Mouse (Mus musculus): ENCODE data around the gene Tapbp. TPM values are rescaled to one million over a fixed set of nuclear protein-coding genes. Genes with fewer than 3 reads are reported as not detected.

Tapbp gene
- polyA plus RNA-seq, 1 experiment from 2014 or later: 22.0 TPM

GRCm38 (mm10) chr17:33931159-33931866 is 15.6 kb downstream of the Tapbp start:
- Histone ChIP-seq H3K9me3 (replicated peaks; ENCODE audit: control insufficient read depth, low read length) (no peaks in the 10 kb centered on the region), H3K4me2 (peak overlapping the region; percentile 98), H3K9ac (ENCODE audit: low read depth, low read length) (peak overlapping the region; percentile 91), H3K36me3 (ENCODE audit: control insufficient read depth, insufficient read depth, low read length) (peaks cover 20% of the 10 kb centered on the region), H3K27me3 (ENCODE audit: control insufficient read depth, insufficient read depth, low read length) (no peaks in the 10 kb centered on the region), H3K4me3 (ENCODE audit: low read depth, low read length) (peak overlapping the region; percentile 94), H3K4me1 (ENCODE audit: control insufficient read depth, insufficient read depth, low read length) (peaks cover 15% of the 10 kb centered on the region), H3K27ac (ENCODE audit: low read depth, low read length) (no peak overlapping the region)
- 36% methylated on average over 18 of the region's 18 CpGs for WGBS (ENCODE audit: insufficient replicate concordance)
- ATAC-seq (replicated peaks; ENCODE audit: insufficient number of reproducible peaks, low FRiP score, low TSS enrichment): no peak

DNA sequence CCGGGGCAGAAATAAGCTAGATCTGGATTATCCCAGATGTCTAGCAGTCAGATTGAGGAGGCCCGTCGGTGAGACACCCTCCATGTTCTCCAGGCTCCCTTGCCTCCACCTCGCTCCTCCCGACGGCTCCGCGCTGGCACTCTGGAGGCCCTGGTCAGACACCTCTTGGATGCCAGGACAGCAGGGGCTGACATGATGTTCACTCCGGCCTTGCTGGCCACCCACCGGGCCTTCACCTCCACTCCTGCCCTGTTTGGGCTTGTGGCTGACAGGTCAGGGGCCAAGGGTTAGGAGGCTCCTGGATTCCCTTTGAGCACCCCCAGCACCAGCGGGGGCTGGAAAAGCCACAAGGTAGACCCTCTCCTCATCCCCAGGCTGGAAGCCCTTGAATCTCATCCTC is 16.2 kb downstream of the Tapbp start:
- WGBS (ENCODE audit: insufficient replicate concordance): 87% methylated on average over 11 of the region's 11 CpGs
- H3K4me3 ChIP-seq (ENCODE audit: low read depth, low read length): no peak overlapping the region
- H3K27ac ChIP-seq (ENCODE audit: low read depth, low read length): no peak overlapping the region
- H3K27me3 ChIP-seq (ENCODE audit: control insufficient read depth, insufficient read depth, low read length): no peaks in the 10 kb centered on the region
- H3K36me3 ChIP-seq (ENCODE audit: control insufficient read depth, insufficient read depth, low read length): peaks cover 21% of the 10 kb centered on the region
- no peak for ATAC-seq (replicated peaks; ENCODE audit: insufficient number of reproducible peaks, low FRiP score, low TSS enrichment)
- no peaks in the 10 kb centered on the region for H3K9me3 ChIP-seq (replicated peaks; ENCODE audit: control insufficient read depth, low read length)
- H3K4me1 ChIP-seq (ENCODE audit: control insufficient read depth, insufficient read depth, low read length): peaks cover 15% of the 10 kb centered on the region
- H3K9ac ChIP-seq (ENCODE audit: low read depth, low read length): no peak overlapping the region; the same call in 1 of the 2 replicates
- H3K4me2 ChIP-seq: no peak overlapping the region

- WGBS (ENCODE audit: insufficient replicate concordance): 88% methylated on average over 14 of the region's 14 CpGs
- H3K36me3 ChIP-seq (ENCODE audit: control insufficient read depth, insufficient read depth, low read length): peaks cover 25% of the 10 kb centered on the region
Measured at GRCm38 (mm10) chr17:33932448-33932847, 16.7 kb downstream of the Tapbp start.

GRCm38 (mm10) chr17:33932970-33933369 is 17.3 kb downstream of the Tapbp start:
- 92% methylated on average over 15 of the region's 15 CpGs for WGBS (ENCODE audit: insufficient replicate concordance)
- no peaks in the 10 kb centered on the region for H3K9me3 ChIP-seq (replicated peaks; ENCODE audit: control insufficient read depth, low read length)

More at GRCm38 (mm10) chr17:33932448-33932847, 16.7 kb downstream of the Tapbp start:
- no peak overlapping the region for H3K4me3 ChIP-seq (ENCODE audit: low read depth, low read length)
- ATAC-seq (replicated peaks; ENCODE audit: insufficient number of reproducible peaks, low FRiP score, low TSS enrichment): no peak
- H3K27me3 ChIP-seq (ENCODE audit: control insufficient read depth, insufficient read depth, low read length): no peaks in the 10 kb centered on the region
- peaks cover 15% of the 10 kb centered on the region for H3K4me1 ChIP-seq (ENCODE audit: control insufficient read depth, insufficient read depth, low read length)
- H3K9me3 ChIP-seq (replicated peaks; ENCODE audit: control insufficient read depth, low read length): no peaks in the 10 kb centered on the region
- no peak overlapping the region for H3K9ac ChIP-seq (ENCODE audit: low read depth, low read length)
- H3K27ac ChIP-seq (ENCODE audit: low read depth, low read length): no peak overlapping the region
- no peak overlapping the region for H3K4me2 ChIP-seq

DNA sequence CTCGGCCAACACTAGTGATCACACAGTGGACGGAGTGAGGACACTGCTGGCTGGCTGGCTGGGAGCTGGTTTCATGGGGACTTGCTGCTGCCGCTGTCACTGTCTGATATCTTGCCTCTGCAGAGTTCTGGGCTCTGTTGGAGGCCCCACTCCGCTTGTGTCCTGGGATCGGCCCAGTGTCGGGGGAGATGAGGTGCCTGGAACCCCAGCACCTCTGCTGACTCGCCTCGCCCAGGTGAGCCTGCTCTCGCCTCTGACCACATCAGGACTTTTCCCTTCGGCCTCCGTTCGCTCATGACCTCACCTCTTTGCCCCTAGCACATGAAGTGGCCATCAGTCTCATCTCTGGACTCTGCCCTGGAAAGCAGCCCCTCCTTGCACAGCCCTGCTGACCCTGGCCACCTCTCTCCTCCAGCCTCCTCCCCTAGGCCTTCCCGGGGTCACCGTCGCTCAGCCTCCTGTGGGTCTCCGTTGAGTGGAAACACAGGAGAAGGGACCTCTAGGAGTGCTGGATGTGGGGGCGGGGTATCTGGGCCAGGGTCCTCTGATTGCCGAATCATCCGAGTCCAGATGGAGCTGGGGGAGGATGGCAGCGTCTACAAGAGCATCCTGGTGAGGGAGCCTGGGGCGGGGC is 19.8 kb downstream of the Tapbp start:
- Histone ChIP-seq H3K36me3 (ENCODE audit: control insufficient read depth, insufficient read depth, low read length) (peaks cover 25% of the 10 kb centered on the region), H3K4me2 (no peak overlapping the region), H3K4me3 (ENCODE audit: low read depth, low read length) (no peak overlapping the region), H3K9me3 (replicated peaks; ENCODE audit: control insufficient read depth, low read length) (no peaks in the 10 kb centered on the region), H3K27ac (ENCODE audit: low read depth, low read length) (no peak overlapping the region), H3K27me3 (ENCODE audit: control insufficient read depth, insufficient read depth, low read length) (no peaks in the 10 kb centered on the region), H3K9ac (ENCODE audit: low read depth, low read length) (no peak overlapping the region), H3K4me1 (ENCODE audit: control insufficient read depth, insufficient read depth, low read length) (peaks cover 17% of the 10 kb centered on the region)
- WGBS (ENCODE audit: insufficient replicate concordance): 82% methylated on average over 21 of the region's 21 CpGs
- no peak for ATAC-seq (replicated peaks; ENCODE audit: insufficient number of reproducible peaks, low FRiP score, low TSS enrichment)

More at GRCm38 (mm10) chr17:33932970-33933369, 17.3 kb downstream of the Tapbp start:
- H3K9ac ChIP-seq (ENCODE audit: low read depth, low read length): no peak overlapping the region
- peaks cover 25% of the 10 kb centered on the region for H3K36me3 ChIP-seq (ENCODE audit: control insufficient read depth, insufficient read depth, low read length)
- no peak overlapping the region for H3K4me2 ChIP-seq
- no peak overlapping the region for H3K4me3 ChIP-seq (ENCODE audit: low read depth, low read length)
- H3K27ac ChIP-seq (ENCODE audit: low read depth, low read length): no peak overlapping the region
- H3K4me1 ChIP-seq (ENCODE audit: control insufficient read depth, insufficient read depth, low read length): peaks cover 15% of the 10 kb centered on the region
- no peaks in the 10 kb centered on the region for H3K27me3 ChIP-seq (ENCODE audit: control insufficient read depth, insufficient read depth, low read length)
- no peak for ATAC-seq (replicated peaks; ENCODE audit: insufficient number of reproducible peaks, low FRiP score, low TSS enrichment)

DNA sequence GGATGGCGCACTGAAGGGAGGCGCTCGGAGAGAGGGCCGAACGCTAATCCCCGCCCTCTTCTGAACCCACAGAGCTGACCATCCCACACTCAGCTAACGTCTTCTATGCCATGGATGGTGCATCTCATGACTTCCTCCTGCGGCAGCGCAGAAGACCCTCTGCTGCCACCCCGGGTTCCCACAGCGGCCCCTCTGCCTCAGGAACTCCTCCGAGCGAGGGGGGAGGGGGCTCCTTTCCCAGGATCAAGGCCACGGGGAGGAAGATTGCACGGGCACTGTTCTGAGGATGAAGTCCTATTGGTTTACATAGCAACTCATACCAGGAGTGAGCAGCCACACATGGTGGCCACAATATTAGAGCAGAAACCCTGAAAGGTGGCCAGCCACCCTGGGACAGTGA is 21.3 kb downstream of the Tapbp start:
- H3K27ac ChIP-seq (ENCODE audit: low read depth, low read length): no peak overlapping the region
- no peak for ATAC-seq (replicated peaks; ENCODE audit: insufficient number of reproducible peaks, low FRiP score, low TSS enrichment)
- 78% methylated on average over 15 of the region's 15 CpGs for WGBS (ENCODE audit: insufficient replicate concordance)
- no peaks in the 10 kb centered on the region for H3K27me3 ChIP-seq (ENCODE audit: control insufficient read depth, insufficient read depth, low read length)
- peaks cover 13% of the 10 kb centered on the region for H3K4me1 ChIP-seq (ENCODE audit: control insufficient read depth, insufficient read depth, low read length)
- H3K36me3 ChIP-seq (ENCODE audit: control insufficient read depth, insufficient read depth, low read length): peaks cover 25% of the 10 kb centered on the region
- no peak overlapping the region for H3K4me3 ChIP-seq (ENCODE audit: low read depth, low read length)
- no peak overlapping the region for H3K9ac ChIP-seq (ENCODE audit: low read depth, low read length)
- no peak overlapping the region for H3K4me2 ChIP-seq
- H3K9me3 ChIP-seq (replicated peaks; ENCODE audit: control insufficient read depth, low read length): no peaks in the 10 kb centered on the region

GRCm38 (mm10) chr17:33938783-33939182 is 23.1 kb downstream of the Tapbp start:
- no peak for ATAC-seq (replicated peaks; ENCODE audit: insufficient number of reproducible peaks, low FRiP score, low TSS enrichment)
- Histone ChIP-seq H3K36me3 (ENCODE audit: control insufficient read depth, insufficient read depth, low read length) (peaks cover 15% of the 10 kb centered on the region), H3K27me3 (ENCODE audit: control insufficient read depth, insufficient read depth, low read length) (no peaks in the 10 kb centered on the region), H3K4me2 (peak overlapping the region; percentile 84), H3K4me1 (ENCODE audit: control insufficient read depth, insufficient read depth, low read length) (peaks cover 13% of the 10 kb centered on the region), H3K4me3 (ENCODE audit: low read depth, low read length) (no peak overlapping the region; the same call in 1 of the 2 replicates), H3K9ac (ENCODE audit: low read depth, low read length) (no peak overlapping the region), H3K27ac (ENCODE audit: low read depth, low read length) (no peak overlapping the region), H3K9me3 (replicated peaks; ENCODE audit: control insufficient read depth, low read length) (no peaks in the 10 kb centered on the region)
- WGBS (ENCODE audit: insufficient replicate concordance): 77% methylated on average over 11 of the region's 11 CpGs

DNA sequence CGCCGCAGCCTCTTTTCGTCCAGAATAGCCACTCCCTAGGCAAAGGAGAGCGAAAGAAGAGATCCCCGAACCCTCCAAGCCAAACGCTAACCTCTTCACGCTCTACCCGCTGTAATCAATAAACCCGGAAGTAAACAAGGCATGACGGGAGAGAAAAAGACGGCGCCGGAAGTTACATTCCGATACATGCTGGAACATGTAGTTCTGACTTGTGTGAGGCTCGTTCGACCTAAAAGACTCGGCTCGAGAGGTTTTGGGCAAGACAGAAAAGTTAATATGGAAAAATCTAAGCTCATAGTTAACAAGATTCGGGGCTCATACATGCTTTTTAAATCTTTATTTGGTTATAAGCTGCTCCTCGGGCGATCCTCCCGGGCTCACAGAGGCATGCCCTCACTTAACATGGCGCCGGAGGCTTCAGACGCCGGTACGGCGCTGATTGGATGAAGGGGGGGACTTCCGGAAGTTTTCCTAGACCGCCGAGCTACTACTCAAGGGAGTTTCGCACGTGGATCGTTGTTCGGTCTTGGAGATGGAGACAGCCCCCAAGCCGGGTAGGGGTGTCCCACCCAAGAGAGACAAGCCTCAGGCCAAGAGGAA is 24.6 kb downstream of the Tapbp start, which contains the start of the genes Pfdn6 and Wdr46:
Pfdn6 (minus strand) TSS at position 138 of the 600 bp plus-strand sequence.
Wdr46 (plus strand) TSS at position 455 of the 600 bp plus-strand sequence.
- Histone ChIP-seq H3K27ac (ENCODE audit: low read depth, low read length) (no peak within 1 kb of the TSS), H3K9me3 (replicated peaks; ENCODE audit: control insufficient read depth, low read length) (no peaks in the 10 kb centered on the region), H3K4me2 (peak within 1 kb of the TSS; percentile 84), H3K4me1 (ENCODE audit: control insufficient read depth, insufficient read depth, low read length) (peaks cover 13% of the 10 kb centered on the region), H3K4me3 (ENCODE audit: low read depth, low read length) (peak within 1 kb of the TSS; percentile 88), H3K27me3 (ENCODE audit: control insufficient read depth, insufficient read depth, low read length) (no peaks in the 10 kb centered on the region), H3K9ac (ENCODE audit: low read depth, low read length) (peak within 1 kb of the TSS; percentile 87), H3K36me3 (ENCODE audit: control insufficient read depth, insufficient read depth, low read length) (peaks cover 17% of the 10 kb centered on the region)
- peak; percentile 77 for ATAC-seq (replicated peaks; ENCODE audit: insufficient number of reproducible peaks, low FRiP score, low TSS enrichment)
- under 1% methylated on average over 36 of the region's 36 CpGs for WGBS (ENCODE audit: insufficient replicate concordance)
